Mouse (Mus musculus) spleen, adult 2 months (tissue): ENCODE results near the gene Zfp541.

Experiments
- CTCF ChIP-seq: fragments of 200-500 bp; IDR thresholded peaks from 2 replicates; pipeline ENCODE4 v1.5.1; 2011; ENCODE audit warnings: mild to moderate bottlenecking, inconsistent platforms; ENCODE audit not compliant: insufficient read depth, insufficient read length, insufficient replicate concordance; ENCODE audit errors: extremely low read depth
- POLR2A ChIP-seq: fragments of 200-500 bp; IDR thresholded peaks from 2 replicates; pipeline ENCODE4 v1.6.1; 2011; ENCODE audit warnings: low read depth, low read length, inconsistent platforms

- TF ChIP-seq CTCF (no peak), POLR2A (no peak)
Measured at GRCm38 (mm10) chr7:16033580-16034461, 27.8 kb upstream of the Zfp541 start.
